Mouse (Mus musculus) lung, postnatal 0 days (tissue): Measurements from ENCODE around the gene Ap3b1.

Experiments used
- CTCF ChIP-seq: IDR thresholded peaks from 2 replicates; pipeline ENCODE4 v1.5.1; 2016; ENCODE audit warnings: antibody characterized with exemption, mild to moderate bottlenecking
- EP300 ChIP-seq: IDR thresholded peaks from 2 replicates; pipeline ENCODE4 v1.6.1; 2016; ENCODE audit warnings: antibody characterized with exemption, mild to moderate bottlenecking, control low read depth

DNA sequence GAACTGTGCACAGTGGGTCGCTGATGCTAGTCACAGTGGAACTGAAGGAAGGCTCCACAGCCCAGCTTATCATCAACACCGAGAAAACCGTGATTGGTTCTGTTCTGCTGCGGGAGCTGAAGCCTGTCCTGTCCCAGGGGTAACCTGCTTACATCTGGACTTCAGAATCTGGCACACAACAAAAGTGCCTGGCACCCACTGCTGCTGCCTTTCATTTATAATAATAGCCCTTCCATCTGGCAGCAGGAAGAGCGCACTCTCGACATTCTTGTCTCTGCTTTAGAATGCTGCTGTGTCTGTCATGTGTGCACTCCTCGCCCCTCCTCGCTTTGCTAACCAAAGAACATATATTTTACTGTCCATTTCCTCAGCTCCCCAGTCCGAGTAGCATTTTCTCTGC, 206.9 kb downstream of the Ap3b1 start:
- TF ChIP-seq CTCF, result no peak
- no peak for TF ChIP-seq EP300
